Mouse (Mus musculus) forelimb bud, embryonic 11.5 days (tissue): Measurements from ENCODE around the gene Vsig10.

ENCODE experiments used
- DNase-seq: peaks from one replicate; pipeline ENCODE4 v3.0.0-alpha.2; 2012; ENCODE audit warnings: low read depth, low spot score

Gene Vsig10

DNA sequence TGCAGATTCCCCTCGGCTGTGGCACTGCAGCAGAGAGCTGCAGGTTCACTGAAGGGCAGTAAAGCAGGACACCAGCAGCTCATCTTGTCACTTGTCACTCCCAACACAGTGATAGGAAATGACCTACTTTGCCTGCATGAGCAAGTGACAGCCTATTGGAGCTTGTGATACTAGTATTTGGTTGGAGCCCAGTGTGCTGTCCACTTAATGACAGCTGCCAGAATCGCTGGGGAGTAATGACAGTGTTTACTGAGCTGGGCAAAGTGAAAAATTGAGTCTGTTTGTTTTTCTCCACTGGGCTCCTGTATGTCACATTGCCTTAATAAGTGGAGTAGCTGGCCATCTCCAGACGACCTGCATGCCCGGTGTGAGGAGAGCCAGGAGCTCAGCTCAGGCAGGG lies 61.3 kb downstream of the Vsig10 start:
- no peak for DNase-seq

DNA sequence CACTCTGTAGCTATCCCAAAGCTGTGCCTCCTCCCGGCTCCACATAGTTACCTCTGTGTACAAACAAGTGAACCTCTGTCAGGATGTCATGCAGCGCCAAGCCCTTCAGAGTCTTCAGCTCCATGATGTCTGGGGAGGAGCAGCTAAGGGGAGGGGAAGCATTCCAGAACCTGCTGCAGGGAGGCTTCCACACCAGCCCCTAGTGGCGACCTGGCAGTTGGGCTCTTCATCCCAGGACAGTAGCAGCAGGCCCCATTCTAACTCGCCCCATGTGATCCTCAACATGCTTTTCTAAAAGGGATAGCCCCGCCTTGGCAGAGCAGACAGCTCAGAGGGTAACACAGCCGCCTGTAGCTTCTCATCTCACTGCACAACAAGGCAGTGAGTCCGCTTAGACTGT lies 62.9 kb downstream of the Vsig10 start:
- DNase-seq, result no peak

DNA sequence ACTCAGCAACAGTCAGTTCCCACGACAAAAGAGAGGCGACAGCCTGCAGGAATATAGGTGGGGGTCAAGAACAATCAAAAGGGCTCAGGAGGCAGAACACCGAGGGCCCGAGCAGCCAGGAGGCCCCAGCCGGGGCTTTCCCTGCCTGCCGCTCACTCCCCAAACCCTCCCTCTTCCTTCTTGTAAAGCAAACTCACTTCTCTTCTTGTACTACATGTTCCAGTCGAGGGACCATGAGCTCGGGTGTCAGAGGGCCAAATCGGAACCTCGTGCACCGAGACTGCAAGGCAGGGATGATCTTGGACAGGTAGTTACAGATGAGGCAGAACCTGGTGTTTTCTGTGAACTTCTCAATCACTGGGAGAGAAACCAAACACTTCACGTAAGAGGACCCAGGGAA lies 64.3 kb downstream of the Vsig10 start:
- DNase-seq, result no peak

DNA sequence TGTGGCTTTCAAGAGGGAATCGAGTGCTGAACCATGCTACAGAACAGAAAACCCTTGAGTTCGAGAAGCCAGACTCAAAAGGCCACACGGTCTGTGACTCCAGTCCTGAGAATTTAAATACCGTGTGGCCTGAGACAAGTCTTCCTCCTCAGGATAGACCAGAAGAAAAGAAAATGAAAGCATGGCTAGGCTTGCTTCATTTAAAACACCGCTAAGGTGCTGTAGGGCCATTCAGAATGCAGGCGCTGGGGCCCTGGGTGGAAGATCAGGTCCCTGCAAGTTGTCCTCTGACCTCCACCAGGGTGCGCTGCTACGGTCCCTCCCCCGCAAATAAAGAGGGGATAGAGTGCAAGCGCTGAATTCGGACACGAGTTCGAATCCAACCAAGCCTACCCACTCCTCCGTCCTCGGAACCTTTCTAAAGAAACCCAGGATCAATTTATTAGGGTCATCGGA lies 69.4 kb downstream of the Vsig10 start:
- peak; percentile 66 for DNase-seq

DNA sequence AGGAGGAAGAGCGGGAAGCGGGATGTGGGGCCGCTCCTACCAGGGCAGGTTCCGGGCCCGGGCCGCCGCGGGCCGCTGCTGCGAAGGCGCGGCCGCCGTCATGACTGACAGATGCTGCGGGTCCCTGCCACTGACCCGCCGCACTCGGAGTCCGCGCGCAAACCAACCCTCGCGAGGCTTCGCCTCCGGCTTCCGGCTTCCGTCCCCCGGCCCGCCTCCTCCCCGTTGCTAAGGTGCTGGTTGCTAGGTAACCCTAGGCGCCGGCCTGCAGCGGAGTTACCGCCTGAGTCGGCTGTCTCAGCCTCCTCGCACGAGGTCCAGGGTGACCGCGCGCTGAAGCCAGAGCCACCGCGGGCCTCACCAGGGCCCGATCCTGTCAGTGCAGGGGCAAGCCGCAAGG lies 70.0 kb downstream of the Vsig10 start, which contains the start of gene Rfc5:
Gene Rfc5 (minus strand): TSS at position 171 of the 400 bp plus-strand sequence.
- peak; percentile 96 for DNase-seq

DNA sequence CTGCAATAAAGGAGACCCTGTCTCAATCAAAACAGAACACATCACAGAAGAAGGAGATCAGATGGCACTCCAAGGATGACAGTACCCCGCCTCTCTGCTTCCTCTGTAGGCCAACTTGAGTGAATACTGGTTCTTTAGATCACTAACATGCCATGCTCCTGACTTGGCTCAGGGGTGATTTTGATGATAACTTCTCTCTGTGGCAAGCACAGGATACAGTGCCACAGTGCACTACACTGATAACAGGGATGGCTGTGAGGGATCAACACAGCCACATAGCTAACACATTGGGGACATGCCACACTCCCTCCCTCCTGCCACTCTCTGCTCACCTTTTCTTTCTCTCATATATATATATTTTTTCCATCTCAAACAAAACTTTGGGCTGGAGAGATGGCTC lies 72.0 kb downstream of the Vsig10 start:
- no peak for DNase-seq

DNA sequence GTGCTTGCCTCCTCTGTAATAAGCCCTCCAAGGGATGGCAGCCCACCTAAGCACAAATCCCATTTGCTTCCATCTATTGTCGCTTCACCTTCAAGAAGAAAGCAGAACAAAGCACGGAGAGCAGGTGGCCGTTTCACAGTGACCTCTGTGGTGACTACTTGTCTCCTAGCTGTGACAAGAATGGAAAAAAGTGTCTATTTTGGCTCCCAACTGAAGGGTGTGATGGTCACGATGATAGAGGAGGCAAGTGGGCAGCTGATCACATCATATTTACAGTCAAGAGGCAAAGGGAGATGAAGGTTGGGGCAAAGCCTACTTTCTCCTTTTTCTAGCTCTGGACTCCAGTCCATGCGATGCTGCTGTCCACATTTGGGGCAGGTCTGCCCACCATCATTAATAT lies 77.0 kb downstream of the Vsig10 start:
- DNase-seq, result no peak

DNA sequence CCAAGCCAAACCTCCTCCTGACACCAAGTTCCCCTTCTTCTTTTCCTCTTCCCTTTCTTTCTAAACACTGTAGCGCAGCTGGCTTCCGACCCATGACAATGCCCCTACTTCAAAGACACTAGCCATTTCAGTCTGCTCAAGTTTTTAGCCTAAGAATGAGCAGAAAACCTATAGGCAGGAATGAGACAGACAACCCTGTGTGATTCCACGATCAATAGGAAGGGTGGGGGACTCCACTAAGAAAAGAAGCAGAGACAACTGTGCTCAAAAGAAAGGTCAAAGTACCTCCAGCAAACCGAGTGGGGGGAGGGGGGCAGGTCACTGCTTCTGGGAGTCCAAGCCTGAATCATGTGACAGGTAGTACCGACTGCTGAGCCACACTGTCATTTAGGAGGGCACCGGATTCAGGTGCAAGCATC lies 77.7 kb downstream of the Vsig10 start:
- DNase-seq, result no peak

DNA sequence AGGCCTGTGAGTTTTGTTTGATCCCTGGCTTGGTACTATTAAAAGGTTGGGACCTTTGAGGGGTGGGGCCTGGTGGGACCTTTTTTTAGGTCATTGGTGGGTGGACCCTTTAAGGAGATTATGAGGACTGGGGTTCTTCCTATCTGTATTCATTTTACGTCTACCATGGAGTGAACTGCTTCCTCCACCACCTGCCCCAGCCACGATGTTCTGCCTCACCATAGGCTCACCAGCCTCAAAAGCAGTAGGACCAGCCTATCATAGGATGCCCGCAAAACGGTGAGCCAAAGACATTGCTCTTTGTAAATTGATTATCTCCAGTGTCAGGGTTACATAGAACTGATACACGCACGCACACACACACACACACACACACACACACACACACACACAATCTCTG lies 78.5 kb downstream of the Vsig10 start:
- DNase-seq, result no peak

DNA sequence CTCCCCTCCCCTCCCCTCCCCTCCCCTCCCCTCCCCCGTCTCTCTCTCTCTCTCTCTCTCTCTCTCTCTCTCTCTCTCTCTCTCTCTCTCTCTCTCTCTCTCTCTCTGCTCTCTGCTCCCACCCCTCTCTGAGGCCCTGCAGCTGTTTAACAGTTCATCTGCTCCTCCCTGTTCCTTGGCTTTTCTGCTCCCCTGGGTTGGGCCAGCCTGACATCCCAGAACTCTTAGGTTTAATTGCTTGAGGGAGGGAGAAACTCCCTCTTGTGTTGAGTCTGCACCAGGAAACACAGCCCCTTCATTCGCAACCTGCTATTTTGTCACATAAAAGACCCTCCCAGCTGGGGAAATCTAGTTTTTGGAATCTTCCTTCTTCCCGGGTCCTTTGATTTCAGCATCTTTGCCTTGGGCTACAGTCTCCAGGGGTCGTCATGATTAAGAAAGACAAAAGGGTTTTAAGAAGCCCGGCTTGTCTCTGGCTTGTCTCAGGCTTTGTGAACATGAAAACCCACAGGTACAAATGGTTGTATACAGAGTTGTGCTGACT lies 79.2 kb downstream of the Vsig10 start:
- no peak for DNase-seq

DNA sequence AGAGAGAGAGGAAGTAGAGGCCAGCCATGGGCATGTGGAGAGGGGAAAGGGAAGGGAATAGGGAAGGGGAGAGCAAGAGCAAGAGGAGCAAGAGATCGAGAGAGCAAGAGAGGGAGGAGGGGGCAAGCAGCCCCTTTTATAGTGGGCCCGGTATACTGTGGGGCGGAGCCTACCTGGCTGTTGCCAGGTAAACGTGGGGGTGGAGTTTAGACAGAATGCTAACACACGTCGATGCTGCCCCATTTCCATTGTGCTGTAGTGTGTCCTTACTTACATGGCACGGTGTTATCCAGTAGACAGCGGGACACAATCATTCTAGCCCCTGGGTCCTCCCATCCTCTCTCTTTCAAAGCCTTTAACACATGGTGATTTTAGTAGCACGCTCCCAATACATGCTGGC lies 80.4 kb downstream of the Vsig10 start:
- DNase-seq, result no peak

DNA sequence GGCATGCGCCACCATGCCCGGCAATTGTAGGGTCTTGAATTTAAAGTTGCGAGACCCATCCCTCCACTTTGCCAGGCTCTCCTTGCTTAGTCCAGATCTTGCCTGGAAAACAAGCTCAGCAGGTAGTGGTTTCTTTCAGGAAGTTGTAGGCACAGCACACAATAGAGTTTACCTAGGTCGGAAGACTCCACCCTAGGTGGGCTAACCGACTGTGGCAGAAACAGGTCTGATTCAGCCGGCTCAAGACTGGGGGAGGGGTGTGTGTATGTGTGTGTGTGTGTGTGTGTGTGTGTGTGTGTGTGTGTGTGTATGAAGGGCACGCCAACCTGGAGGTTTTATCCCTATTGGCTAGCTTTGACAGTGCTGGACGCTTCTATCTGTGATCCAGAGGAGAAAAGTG lies 84.7 kb downstream of the Vsig10 start:
- DNase-seq, result no peak
